Mouse (Mus musculus): ENCODE measurements around the gene Myom3. TPM values are rescaled to one million over a fixed set of nuclear protein-coding genes. Genes with fewer than 3 reads are reported as not detected.

Gene Myom3
- total RNA-seq, 2 experiments from 2014 or later: 1.5 to 1.8 TPM

DNA sequence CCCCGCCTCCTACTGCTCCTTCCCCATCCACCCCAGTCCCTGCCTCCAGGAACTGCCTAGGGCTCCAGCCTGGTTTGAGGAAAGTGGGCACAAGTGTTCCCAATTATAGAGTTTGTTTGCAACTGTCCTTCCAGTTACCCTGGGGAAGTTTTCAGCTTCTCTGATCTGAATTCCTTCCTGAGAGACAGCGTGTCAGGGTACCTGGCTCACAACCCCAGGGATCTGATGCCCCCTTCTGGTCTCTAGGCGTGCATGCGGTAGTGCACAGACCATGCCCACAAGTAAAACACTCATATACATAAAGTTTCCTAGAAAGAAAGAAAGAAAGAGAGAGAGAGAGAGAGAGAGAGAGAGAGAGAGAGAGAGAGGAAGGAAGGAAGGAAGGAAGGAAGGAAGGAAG lies 1.2 kb upstream of the Myom3 start:
- intact Hi-C loops (cut with DNase I): no loop called here
- DNase-seq (ENCODE audit: low spot score in 2 of 2): no peak

GRCm38 (mm10) chr4:135758825-135759224 lies 690 bp upstream of the Myom3 start:
- intact Hi-C loops (cut with DNase I): no loop called here
- no peak for DNase-seq (ENCODE audit: low spot score in 2 of 2)

DNA sequence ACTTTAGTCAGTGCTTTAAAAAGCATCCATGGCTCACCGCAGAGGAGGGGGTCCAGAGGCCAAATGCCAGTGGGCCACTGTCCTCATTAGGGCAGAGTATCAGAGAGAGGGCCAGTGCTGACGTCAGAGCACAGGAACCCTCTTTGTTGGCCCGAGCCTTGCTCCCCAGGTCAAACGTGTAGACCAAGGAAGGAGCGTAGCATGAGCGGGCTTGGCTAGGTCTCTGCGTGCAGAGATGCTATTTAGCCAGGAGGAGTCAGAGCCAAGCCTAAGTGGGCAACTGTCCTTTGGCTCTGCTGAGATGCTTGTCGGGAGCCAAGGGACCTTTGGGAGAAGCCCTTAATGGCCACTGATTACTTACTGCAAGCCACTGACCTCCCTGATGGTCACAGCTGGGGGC lies 1.5 kb downstream of the Myom3 start:
- intact Hi-C loops (cut with DNase I): no loop called here
- DNase-seq (ENCODE audit: low spot score in 2 of 2): no peak

DNA sequence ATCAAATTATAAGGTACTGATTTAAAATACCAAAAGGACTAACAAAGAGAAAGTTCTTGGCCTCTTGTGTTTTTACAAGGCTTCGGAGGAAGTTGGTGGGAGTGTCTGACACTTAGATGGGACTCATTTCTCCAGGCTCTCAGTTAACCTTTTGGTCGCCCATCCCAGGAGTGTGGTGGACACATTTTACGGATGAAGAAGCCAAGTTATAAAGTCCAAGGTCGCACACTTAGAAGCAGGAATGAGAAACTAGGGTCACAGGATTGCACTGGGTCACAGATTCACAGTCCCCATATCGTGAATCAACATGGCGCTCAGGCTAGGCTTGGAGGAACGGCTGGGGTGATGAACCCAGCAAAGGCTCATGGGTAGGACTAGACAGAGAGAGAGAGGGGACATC lies 2.1 kb downstream of the Myom3 start:
- intact Hi-C loops (cut with DNase I): no loop called here
- no peak for DNase-seq (ENCODE audit: low spot score in 2 of 2)

GRCm38 (mm10) chr4:135762251-135762906 lies 2.9 kb downstream of the Myom3 start:
- DNase-seq (ENCODE audit: low spot score in 2 of 2): peak; percentile 10 to 14
- intact Hi-C loops (cut with DNase I): no loop called here

DNA sequence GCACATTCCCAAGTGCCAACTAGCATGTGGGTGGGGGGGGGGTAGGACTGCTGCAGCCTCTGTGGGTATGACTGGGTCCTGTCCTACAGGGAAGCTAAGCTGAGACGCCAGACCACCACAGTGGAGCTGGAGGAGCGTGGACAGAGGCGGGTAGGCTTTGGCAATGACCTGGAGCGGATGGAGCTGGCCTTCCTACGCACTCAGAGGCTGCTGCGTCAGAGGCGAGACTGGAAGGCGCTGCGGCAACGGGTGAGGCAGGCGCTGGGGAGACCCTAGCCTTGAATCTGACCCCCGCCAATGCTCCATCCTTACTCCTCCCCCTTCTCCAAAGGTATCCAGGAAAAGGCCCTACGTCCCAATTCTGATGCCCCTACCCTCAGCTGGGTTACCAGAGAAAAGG lies 5.2 kb downstream of the Myom3 start:
- intact Hi-C loops (cut with DNase I): loop anchor here (5.0 kb wide), 1 partner anchor 82 kb away; no protein-coding TSS in a partner anchor
- DNase-seq (ENCODE audit: low spot score in 2 of 2): no peak

DNA sequence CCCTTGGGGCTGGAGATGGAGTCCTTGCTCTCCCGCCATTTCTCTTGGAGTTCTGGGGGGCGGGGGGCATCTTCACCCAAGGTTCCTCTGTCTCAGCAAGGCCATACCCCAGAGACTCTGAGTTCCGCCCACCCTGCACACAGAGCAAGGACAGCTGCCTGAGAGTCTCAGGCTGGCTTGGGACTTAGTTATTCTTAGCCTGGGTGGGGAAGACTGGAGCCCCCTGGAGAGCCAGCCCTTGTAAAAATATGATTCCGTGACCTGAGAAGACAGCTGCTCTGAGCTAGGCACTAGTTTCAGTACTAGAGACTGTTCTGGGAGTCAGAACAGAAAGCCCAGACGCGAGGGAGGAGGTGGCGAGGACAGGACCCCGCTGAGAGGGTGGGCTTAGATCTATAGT lies 6.2 kb downstream of the Myom3 start:
- no peak for DNase-seq (ENCODE audit: low spot score in 2 of 2)
- intact Hi-C loops (cut with DNase I): loop anchor here (5.0 kb wide), 1 partner anchor 83 kb away; no protein-coding TSS in a partner anchor

DNA sequence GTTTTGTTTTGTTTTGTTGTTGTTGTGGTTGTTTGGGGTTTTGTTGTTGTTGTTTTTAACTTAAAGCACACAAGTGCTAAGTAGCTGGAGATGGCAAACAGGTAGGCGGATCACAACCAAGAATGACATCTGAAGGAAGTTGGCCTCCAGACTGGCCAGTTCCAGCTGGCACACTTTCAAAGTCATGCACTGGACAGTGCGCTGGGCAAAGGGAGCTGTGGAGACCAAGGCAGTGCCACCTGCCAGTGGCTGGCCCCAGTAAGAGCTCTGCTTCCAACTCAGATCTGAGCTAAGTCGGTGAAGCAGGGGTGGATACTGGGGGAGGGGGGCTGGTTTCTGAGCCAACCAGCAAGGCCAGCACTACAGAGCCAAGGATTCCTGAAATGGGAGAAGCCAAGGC lies 7.5 kb downstream of the Myom3 start:
- no peak for DNase-seq (ENCODE audit: low spot score in 2 of 2)
- intact Hi-C loops (cut with DNase I): loop anchor here (5.0 kb wide), 1 partner anchor 85 kb away; no protein-coding TSS in a partner anchor

DNA sequence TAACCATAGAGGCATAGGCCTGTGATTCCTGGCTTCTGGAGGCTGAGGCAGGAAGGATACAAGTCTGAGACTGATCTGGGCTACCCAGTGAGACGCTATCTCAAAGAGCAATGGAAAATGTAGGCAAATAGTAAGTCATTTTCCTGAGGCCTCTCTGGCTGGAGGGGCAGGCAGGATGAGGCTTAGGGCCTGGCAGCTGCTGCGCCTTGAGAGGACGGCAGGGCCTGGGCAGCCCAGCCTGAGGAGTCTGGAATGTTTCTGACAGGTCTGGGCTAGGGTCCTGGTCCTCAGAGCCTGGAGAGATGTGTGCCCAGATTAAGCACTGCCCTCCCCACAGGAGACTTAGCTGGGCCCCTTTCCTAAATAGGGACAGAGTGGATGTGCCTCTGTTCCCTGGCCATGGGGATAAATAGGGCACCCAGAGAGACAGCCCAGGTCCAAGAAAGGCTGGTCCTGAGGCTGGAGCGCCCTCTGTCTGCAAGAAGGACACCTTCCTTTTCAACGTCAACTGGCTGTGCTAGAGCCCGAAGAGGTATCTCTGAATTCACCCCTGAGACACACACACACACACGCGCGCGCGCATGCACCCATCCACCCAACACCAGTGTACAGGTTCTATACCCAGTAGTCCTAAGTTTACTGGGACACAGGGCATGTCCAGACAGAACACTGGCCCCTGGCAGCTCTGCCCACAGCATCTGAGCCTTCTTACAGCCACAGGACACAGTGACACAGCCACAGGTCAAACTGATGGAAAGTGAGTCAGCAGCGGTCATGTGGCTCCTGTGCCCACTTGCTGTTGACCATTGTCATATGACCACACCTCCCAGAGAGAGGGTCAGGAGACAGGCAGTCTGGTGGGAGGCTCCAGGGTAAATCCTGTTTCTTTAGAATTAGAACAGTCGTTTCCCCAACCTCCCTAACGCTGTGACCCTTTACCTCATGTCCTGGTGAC lies 9.3 kb downstream of the Myom3 start:
- intact Hi-C loops (cut with DNase I): loop anchor here (5.0 kb wide), 1 partner anchor 87 kb away; no protein-coding TSS in a partner anchor
- peak; percentile 12 to 19 for DNase-seq (ENCODE audit: low spot score in 2 of 2)

GRCm38 (mm10) chr4:135770611-135771305 lies 11.2 kb downstream of the Myom3 start:
- DNase-seq (ENCODE audit: low spot score in 2 of 2): no peak
- intact Hi-C loops (cut with DNase I): loop anchor here (10.0 kb wide), 1 partner anchor 256 kb away; no protein-coding TSS in a partner anchor

DNA sequence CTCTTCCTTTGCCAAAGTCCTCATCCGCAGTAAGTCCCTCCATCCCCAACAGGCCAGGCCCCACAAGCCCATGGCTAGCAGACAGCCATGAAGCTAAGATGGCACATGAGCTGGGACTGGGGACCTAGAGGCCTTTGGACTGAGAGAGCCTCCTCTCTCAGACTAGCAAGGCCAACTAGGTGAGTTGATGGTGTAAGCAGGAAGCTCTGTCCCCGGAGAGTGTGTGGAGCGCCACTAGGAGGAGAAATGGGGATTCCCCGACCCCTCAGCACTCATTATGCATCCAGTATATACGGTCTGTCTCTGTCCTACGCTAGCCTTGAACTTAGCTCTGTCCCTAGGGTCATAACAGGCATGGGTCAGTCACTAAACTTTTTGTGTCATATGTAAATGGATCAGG lies 12.1 kb downstream of the Myom3 start:
- intact Hi-C loops (cut with DNase I): loop anchor here (10.0 kb wide), 1 partner anchor 257 kb away; no protein-coding TSS in a partner anchor

DNA sequence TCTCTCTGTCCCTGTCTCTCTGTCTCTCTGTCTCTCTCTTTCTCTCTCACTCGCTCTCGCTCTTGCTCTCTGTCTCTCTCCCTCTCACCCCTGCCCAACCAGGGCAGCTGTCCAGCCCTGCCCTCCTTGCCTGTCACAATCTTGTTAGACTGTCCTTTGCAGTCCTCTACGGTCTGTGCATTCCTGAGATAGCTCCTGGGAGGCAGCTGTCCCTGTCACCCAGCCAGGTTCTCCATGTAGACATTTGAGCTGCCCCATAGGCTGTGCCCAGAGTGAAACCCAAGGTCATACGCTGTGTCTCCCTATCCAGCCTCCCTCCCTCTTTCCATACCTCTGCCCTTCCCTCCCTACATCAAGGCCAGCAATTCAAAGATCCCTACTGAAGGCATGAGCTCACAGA lies 13.2 kb downstream of the Myom3 start:
- intact Hi-C loops (cut with DNase I): loop anchor here (10.0 kb wide), 1 partner anchor 258 kb away; no protein-coding TSS in a partner anchor
- no peak for DNase-seq (ENCODE audit: low spot score in 2 of 2)

More for the DNA sequence above, 12.1 kb downstream of the Myom3 start:
- DNase-seq (ENCODE audit: low spot score in 2 of 2): no peak

GRCm38 (mm10) chr4:135774496-135774895 lies 15.0 kb downstream of the Myom3 start:
- no peak for DNase-seq (ENCODE audit: low spot score in 2 of 2)
- intact Hi-C loops (cut with DNase I): loop anchor here (10.0 kb wide), 1 partner anchor 260 kb away; no protein-coding TSS in a partner anchor

- no peak for DNase-seq (ENCODE audit: low spot score in 2 of 2)
- intact Hi-C loops (cut with DNase I): loop anchor here (10.0 kb wide), 1 partner anchor 262 kb away; no protein-coding TSS in a partner anchor
Measured at GRCm38 (mm10) chr4:135776850-135777249, 17.3 kb downstream of the Myom3 start.

- intact Hi-C loops (cut with DNase I): loop anchor here (10.0 kb wide), 1 partner anchor 265 kb away; no protein-coding TSS in a partner anchor
Measured at GRCm38 (mm10) chr4:135779661-135780060, 20.1 kb downstream of the Myom3 start.

GRCm38 (mm10) chr4:135780255-135780654 lies 20.7 kb downstream of the Myom3 start:
- DNase-seq (ENCODE audit: low spot score in 2 of 2): no peak
- intact Hi-C loops (cut with DNase I): no loop called here

More at GRCm38 (mm10) chr4:135779661-135780060, 20.1 kb downstream of the Myom3 start:
- DNase-seq (ENCODE audit: low spot score in 2 of 2): no peak

DNA sequence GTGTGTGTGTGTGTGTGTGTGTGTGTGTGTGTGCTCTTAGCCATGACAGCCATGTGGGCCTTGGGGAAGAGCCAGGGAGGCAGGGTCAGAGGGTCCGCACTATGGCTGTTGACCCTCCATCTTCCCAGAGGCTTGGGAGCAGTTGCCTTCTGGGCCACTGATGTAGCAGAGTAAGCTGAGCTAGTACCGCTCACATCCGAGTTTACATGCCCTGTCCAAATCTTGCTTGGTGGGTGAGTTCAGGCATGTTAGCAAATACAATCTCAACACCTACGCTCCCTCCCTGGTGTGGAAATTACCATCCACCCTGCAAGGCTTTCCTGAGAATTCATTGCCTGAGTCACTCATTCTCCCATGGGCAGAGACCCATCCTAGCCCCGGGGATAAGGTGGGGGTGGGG lies 21.8 kb downstream of the Myom3 start:
- no peak for DNase-seq (ENCODE audit: low spot score in 2 of 2)
- intact Hi-C loops (cut with DNase I): no loop called here

- no peak for DNase-seq (ENCODE audit: low spot score in 2 of 2)
- intact Hi-C loops (cut with DNase I): no loop called here
Measured at GRCm38 (mm10) chr4:135786581-135786980, 27.1 kb downstream of the Myom3 start.

GRCm38 (mm10) chr4:135787271-135787670 lies 27.8 kb downstream of the Myom3 start:
- intact Hi-C loops (cut with DNase I): no loop called here
- DNase-seq (ENCODE audit: low spot score in 2 of 2): no peak

- intact Hi-C loops (cut with DNase I): no loop called here
- DNase-seq (ENCODE audit: low spot score in 2 of 2): no peak
Measured at GRCm38 (mm10) chr4:135789135-135789534, 29.6 kb downstream of the Myom3 start.

Measured in left cerebral cortex, postnatal 36 days (tissue).